Mouse (Mus musculus): ENCODE measurements around the gene Glce.

DNA sequence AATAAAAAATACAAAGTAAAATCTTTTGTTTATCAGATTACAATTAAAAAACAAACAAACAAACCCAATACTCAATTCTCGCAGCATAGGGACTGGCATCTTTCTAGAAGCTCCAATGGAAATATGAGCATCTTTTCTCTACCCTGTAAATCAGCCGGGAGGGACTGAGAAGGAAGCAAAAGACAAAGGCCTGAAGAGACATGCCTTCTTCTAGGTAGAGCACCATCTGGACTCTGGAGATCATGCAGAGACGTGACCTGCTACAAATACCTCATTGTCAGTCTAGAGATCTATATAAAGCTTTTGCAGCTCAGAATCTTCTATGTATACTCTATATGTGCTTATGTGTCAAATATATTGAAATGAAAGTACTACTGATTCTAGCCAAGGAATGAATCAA, 6.6 kb downstream of the Glce start:
- TF ChIP-seq POLR2A (IDR thresholded peaks at IDR 0.05; ENCODE audit: low read depth, low read length) (no peak), CTCF (conservative IDR thresholded peaks at IDR 0.05; ENCODE audit: insufficient read depth, insufficient read length, low read depth, low read length) (no peak)
